Mouse (Mus musculus) G1E (cell line): ENCODE measurements around the gene Xkr7. TPM values are rescaled to one million over a fixed set of nuclear protein-coding genes. Genes with fewer than 3 reads are reported as not detected.

Experiments
- ATAC-seq: 2 replicates; pipeline ENCODE4 v1.8.0; 2016; ENCODE audit warnings: mild to moderate bottlenecking; ENCODE audit not compliant: insufficient number of reproducible peaks, poor library complexity, low FRiP score, severe bottlenecking; ENCODE audit errors: extremely low read depth
- DNase-seq: peaks from one replicate; pipeline ENCODE4 v3.0.0; 2012; ENCODE audit warnings: low spot score
- H3K27me3 ChIP-seq: 2 replicates; pipeline ENCODE4 v1.6.1; 2012; ENCODE audit warnings: mild to moderate bottlenecking, low read length, inconsistent platforms; ENCODE audit not compliant: insufficient read depth
- H3K36me3 ChIP-seq: replicated peaks from 2 replicates; pipeline ENCODE3; 2012; ENCODE audit warnings: mild to moderate bottlenecking, inconsistent platforms
- H3K4me1 ChIP-seq: 2 replicates; pipeline ENCODE4 v1.6.1; 2012; ENCODE audit warnings: low read depth, low read length, inconsistent platforms, mixed read lengths; ENCODE audit not compliant: insufficient read depth
- H3K4me3 ChIP-seq: 2 replicates; pipeline ENCODE4 v1.5.1; 2012; ENCODE audit warnings: low read depth, mild to moderate bottlenecking, inconsistent platforms, low read length, moderate library complexity, mixed read lengths
- H3K9me3 ChIP-seq: replicated peaks from 2 replicates; pipeline ENCODE4 v1.6.1; 2012; ENCODE audit warnings: inconsistent platforms
- CTCF ChIP-seq: IDR thresholded peaks from 2 replicates; pipeline ENCODE4 v1.5.1; 2012; ENCODE audit warnings: low read depth, low read length, inconsistent platforms, mixed read lengths
- GATA1 ChIP-seq: IDR thresholded peaks from 2 replicates; pipeline ENCODE4 v1.6.1; 2012; ENCODE audit warnings: borderline replicate concordance, low read length, inconsistent platforms, mixed read lengths
- GATA2 ChIP-seq: IDR thresholded peaks from 2 replicates; pipeline ENCODE4 v1.6.1; 2012; ENCODE audit warnings: low read depth, low read length, inconsistent platforms, borderline replicate concordance
- POLR2AphosphoS5 ChIP-seq: IDR thresholded peaks from 2 replicates; pipeline ENCODE4 v1.6.1; 2012; ENCODE audit warnings: low read depth, low read length, inconsistent platforms; ENCODE audit not compliant: insufficient replicate concordance
- TAL1 ChIP-seq: conservative IDR thresholded peaks from 2 replicates; pipeline ENCODE4 v1.6.1; 2012; ENCODE audit warnings: low read depth, low read length, inconsistent platforms, mixed read lengths
- polyA plus RNA-seq: library from polyadenylated mRNA; stranded (reverse); fragments of >175 nt; gene quantifications from 2 replicates; pipeline ENCODE4 v1.2.3, GENCODE M21; 2012
- total RNA-seq, 2 experiments: library from RNA; stranded (forward) in 1 of 2; stranded (reverse) in 1 of 2; fragments of 200-1000 nt in 1 of 2; fragments of >200 nt in 1 of 2; fragmentation: Nextera tagmentation in 1 of 2; gene quantifications; 2 replicates each; pipeline ENCODE4 v1.2.3; 2014 to 2017

Xkr7 gene
- total and polyA plus RNA-seq, 3 experiments, result 0.05 TPM; not detected in 2

DNA sequence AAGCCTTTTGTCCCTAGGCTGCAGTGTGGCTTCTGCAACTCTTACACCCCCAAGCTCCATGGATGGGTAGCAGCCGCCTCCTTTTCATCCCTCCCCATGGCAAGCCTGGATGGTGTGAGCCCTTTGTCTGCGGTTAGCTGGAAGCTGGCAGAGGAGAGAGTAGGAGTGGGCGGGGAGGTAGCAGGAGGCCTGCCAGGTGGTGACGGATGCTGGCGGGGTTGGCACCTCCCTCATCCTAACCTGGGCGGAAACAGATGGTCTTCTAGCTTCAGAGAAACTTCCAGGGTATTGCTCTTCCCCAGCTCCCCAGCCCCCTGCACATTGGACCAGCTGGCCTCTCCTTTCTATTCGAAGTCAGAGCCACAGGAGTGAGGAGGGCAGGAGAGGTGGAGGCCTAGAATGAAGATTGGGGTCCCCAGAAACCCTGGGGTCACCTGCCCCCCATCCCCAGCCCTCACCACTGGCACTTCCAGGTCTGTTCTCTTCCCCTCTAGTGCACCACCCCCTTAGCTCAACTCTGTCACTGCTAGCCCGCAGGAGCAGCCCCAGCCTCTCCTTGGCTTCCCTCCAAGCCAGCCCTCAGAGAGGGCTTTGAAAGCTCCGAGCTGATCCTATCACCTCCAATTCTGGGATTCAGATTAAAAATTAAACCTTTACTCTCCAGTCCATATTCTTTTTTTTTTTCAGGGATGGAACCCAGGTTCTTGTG lies 17.8 kb downstream of the Xkr7 start:
- no peak for ATAC-seq
- peaks cover 21% of the 10 kb centered on the region; the same call in 1 of the 2 replicates for H3K27me3 ChIP-seq
- no peaks in the 10 kb centered on the region for H3K4me1 ChIP-seq
- TF ChIP-seq TAL1, result no peak
- no peak for TF ChIP-seq CTCF
- no peak for TF ChIP-seq POLR2AphosphoS5
- no peak for TF ChIP-seq GATA1
- no peak for TF ChIP-seq GATA2
- H3K4me3 ChIP-seq, result no peak overlapping the region
- DNase-seq, result no peak
- H3K36me3 ChIP-seq, result no peaks in the 10 kb centered on the region
- no peaks in the 10 kb centered on the region for H3K9me3 ChIP-seq

DNA sequence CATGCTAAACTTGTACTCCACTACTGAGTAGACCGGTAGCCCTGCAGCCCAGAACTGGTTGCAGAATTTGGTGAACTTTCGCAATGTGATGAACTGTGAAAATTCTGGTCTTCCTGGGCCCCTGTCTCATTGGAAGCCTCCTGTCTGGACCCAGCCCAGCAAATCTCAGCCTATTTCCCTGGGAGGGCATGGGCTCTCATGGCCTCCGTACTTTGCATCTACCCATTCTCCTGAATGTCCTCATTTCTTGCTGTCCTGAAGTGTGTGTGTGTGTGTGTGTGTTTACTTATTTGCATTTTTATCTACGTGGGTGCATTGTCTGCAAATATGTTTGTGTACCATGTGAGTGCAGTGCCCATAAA lies 18.3 kb downstream of the Xkr7 start:
- Histone ChIP-seq H3K4me1 (no peaks in the 10 kb centered on the region), H3K9me3 (no peaks in the 10 kb centered on the region), H3K27me3 (peaks cover 21% of the 10 kb centered on the region; the same call in 1 of the 2 replicates)

DNA sequence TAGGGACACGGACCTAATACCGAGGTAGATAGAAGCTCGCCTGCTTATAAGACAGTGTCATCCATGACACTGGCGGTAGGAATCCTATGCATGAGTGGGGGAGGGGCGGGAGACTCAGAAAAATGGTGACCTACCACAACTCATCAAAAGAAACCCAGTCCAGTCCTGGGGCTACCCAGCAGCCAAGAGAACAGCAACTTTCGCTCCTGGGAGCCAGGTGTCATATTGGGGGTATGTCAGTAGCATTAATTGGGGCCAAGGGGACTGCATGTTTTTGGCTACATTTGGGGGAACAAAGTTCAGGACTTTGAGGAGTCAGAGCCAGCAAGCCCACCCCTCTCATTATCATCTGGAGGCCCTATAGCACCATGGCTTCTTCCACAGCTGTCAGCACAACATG lies 19.4 kb downstream of the Xkr7 start:
- H3K4me3 ChIP-seq, result no peak overlapping the region
- H3K36me3 ChIP-seq, result no peaks in the 10 kb centered on the region
- no peak for TF ChIP-seq TAL1
- TF ChIP-seq GATA2, result no peak
- TF ChIP-seq POLR2AphosphoS5, result no peak
- TF ChIP-seq GATA1, result no peak
- TF ChIP-seq CTCF, result no peak
- no peaks in the 10 kb centered on the region for H3K4me1 ChIP-seq
- DNase-seq (no peak), ATAC-seq (no peak)
- no peaks in the 10 kb centered on the region for H3K9me3 ChIP-seq
- peaks cover 18% of the 10 kb centered on the region; the same call in 1 of the 2 replicates for H3K27me3 ChIP-seq

More for the DNA sequence above, 18.3 kb downstream of the Xkr7 start:
- TF ChIP-seq TAL1 (no peak), GATA1 (no peak), CTCF (no peak), GATA2 (no peak), POLR2AphosphoS5 (no peak)
- Histone ChIP-seq H3K4me3 (no peak overlapping the region), H3K36me3 (no peaks in the 10 kb centered on the region)
- DNase-seq (no peak), ATAC-seq (no peak)

DNA sequence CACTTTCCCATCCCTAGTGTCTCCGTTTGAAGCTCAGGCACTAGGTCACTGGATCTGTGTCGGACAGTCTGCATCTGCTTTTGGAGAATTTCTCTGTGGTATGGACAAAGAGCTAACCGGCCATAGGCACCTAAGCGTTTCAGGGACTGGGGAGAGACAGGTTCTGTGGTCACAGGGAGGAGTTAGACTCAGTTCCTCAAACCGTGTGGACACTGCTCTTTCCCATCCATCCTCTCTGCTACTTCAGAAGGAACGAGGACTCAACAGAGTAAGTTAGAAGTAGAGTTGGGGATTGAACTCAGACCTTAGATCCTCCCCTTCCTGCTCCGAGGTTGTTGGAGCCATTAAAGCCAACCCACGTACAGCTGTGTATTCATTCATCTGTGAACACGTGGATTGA lies 19.9 kb downstream of the Xkr7 start:
- no peak for DNase-seq
- TF ChIP-seq POLR2AphosphoS5, result no peak
- no peak for TF ChIP-seq CTCF
- TF ChIP-seq GATA1, result no peak
- no peak for TF ChIP-seq GATA2
- no peak for TF ChIP-seq TAL1
- Histone ChIP-seq H3K27me3 (peaks cover 16% of the 10 kb centered on the region; the same call in 1 of the 2 replicates), H3K4me1 (no peaks in the 10 kb centered on the region), H3K36me3 (no peaks in the 10 kb centered on the region), H3K4me3 (no peak overlapping the region), H3K9me3 (no peaks in the 10 kb centered on the region)
- ATAC-seq, result no peak

DNA sequence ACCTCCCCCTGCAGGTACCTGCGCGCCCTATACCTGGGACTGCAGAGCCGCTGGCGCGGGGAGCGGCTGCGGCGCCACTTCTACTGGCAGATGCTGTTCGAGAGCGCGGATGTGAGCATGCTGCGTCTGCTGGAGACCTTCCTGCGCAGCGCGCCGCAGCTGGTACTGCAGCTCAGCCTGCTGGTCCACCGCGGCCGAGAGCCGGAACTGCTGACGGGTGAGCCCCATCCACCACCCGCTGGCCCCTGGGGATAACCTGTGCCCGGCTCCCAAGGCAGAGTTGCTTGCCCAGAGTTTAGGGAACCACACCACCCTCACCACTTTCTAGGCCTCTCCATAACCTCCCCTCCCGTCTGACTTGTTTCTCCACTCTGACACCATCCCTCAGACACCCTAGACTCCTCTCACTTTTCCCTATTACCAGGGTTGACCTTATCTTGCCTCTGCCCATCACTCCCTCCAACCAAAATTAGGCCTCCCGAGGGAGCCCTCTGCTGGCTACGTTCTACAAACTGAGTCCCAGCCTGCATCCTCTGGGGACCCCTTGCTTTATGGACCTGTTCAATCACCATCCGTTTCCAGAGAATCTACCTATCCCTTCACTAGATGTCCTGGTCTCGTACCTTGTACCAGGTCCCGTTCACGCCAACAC lies 21.2 kb downstream of the Xkr7 start:
- ATAC-seq, result no peak
- no peak for TF ChIP-seq GATA2
- no peak for TF ChIP-seq GATA1
- TF ChIP-seq POLR2AphosphoS5, result no peak
- TF ChIP-seq TAL1, result no peak
- TF ChIP-seq CTCF, result no peak
- Histone ChIP-seq H3K4me3 (no peak overlapping the region), H3K27me3 (peaks cover 20% of the 10 kb centered on the region), H3K4me1 (no peaks in the 10 kb centered on the region), H3K9me3 (no peaks in the 10 kb centered on the region), H3K36me3 (no peaks in the 10 kb centered on the region)
- no peak for DNase-seq

DNA sequence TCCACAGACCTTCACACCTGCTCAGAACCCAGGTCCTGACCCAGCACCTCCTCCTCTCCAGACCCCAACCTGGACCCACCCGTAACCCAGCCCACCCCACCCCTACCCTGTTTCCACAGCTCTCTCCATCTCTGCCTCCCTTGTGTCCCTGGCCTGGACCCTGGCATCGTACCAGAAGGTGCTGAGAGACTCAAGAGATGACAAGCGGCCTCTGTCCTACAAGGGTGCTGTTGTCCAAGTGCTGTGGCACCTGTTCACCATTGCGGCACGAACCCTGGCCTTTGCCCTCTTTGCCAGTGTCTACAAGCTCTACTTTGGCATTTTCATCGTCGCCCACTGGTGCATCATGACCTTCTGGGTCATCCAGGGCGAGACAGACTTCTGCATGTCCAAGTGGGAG lies 22.2 kb downstream of the Xkr7 start:
- Histone ChIP-seq H3K27me3 (peaks cover 26% of the 10 kb centered on the region), H3K36me3 (no peaks in the 10 kb centered on the region), H3K4me3 (no peak overlapping the region), H3K9me3 (no peaks in the 10 kb centered on the region), H3K4me1 (no peaks in the 10 kb centered on the region)
- TF ChIP-seq GATA2 (no peak), POLR2AphosphoS5 (no peak), CTCF (no peak), TAL1 (no peak), GATA1 (no peak)
- ATAC-seq (no peak), DNase-seq (no peak)
